Mouse (Mus musculus): ENCODE data around the gene Pkp4. TPM values are rescaled to one million over a fixed set of nuclear protein-coding genes. Genes with fewer than 3 reads are reported as not detected.

The Pkp4 gene
- 27.5 and 33.6 TPM in 2 replicates for polyA plus RNA-seq (2015; fragmentation: Nextera tagmentation; extraction: Ambion mirVana)

GRCm38 (mm10) chr2:59160605-59160963 is at the start of gene Pkp4, which contains the start of gene Ccdc148:
TSS of gene Pkp4 (plus strand) at chr2:59160850.
TSS of gene Ccdc148 (minus strand) at chr2:59160683.

Other genes starting within 250 kb of the Pkp4 start
- gene Ccdc148, start 167 bp upstream of the Pkp4 start, polyA plus RNA-seq (2015; fragmentation: Nextera tagmentation; extraction: Ambion mirVana) = 5.4 and 6.4 TPM in 2 replicates